Mouse (Mus musculus) mouse trophoblast stem cell (cell line): Measurements from ENCODE around the gene Igdcc4.

Experiments
- in situ Hi-C, 2 experiments: fragments of 300-500 bp; cut with MseI, MboI; formaldehyde crosslinking; loops; 2 replicates in 1 of 2; 3 replicates in 1 of 2; pipeline ENCODE4 v1.15.1; 2025

Gene Igdcc4

DNA sequence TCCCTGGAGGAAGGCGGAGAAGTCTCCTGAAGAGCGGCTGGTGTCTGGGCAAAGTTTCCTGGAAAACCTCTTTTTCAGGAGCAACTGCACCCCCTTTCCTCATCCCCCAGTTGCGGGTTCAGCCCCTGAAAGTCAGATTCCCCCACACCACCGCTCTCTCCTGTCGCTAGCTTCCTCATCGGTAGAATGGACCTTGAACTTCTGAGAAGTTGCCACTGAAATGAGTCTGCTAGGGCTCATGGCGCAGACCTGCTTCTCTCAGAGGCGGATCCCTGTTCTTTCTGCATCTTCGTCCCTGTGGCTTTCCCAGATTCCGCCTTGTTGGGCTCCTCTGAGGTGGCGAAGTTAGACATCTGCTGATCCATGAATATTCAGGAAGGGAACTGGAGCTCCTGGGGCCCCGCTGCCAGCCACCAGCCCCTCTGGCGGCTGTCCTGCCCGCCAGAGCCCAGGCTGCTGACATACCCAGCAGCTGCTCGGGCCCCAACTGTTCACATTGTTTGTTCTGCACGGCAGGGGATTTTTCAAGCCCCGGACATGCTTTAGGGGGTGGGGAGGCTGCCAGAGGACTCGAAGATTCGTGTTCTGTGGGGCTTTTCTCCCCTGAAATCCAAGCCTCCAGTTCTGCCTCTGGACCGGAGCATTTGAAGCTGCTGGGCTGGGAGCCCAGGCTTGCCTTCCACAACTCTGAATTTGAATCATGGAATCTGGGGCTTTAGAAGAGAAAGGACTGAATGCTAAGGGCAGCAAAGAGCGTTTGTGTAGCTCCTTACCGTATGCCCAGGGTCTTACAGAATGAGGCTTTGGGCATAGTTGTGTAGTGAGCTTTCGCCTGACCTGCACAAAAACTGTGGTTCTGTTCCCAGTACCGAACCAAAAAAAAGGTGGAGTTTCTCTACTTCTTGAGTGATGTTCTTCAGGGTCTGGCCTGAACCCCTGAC, 8.1 kb downstream of the Igdcc4 start:
- in situ Hi-C loops = no loop called here

DNA sequence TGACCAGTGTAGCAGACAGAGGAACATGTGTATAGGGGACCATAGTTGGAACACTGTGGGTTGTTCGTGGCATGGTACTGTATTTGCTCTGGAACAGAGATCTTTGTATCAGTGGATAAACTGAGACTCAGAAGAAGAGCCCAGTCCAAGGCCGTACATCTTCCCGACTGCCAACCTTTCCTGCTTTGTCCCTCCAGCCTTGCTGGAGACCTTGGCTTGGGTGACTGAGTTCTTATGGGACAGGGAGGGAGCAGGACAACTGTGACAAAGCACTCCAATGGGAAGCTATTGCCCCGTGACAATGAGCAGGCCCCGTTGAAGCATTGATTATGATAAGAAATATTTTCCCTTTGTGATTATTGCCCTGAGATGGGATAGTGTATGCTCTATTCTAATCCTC, 10.4 kb downstream of the Igdcc4 start:
- in situ Hi-C loops = no loop called here

DNA sequence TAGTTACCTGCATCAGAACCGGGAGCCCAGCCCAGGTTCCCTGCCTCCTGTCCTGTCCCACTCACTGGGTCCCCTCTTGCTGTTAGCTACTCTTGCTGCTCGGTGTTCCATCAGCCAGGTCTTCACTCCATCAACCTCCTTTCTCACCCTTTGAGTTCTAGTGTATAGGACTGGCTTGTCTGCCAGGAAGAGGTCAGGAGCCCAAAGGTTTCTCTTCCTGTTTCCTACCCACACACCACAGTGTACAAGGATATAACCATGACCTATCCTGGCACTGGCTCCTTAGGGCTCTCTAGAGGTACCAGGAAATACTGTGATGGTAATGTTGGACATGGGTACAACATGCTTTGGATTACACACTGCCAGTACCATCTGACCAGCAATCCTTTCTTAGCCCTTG, 12.4 kb downstream of the Igdcc4 start:
- in situ Hi-C loops = no loop called here

DNA sequence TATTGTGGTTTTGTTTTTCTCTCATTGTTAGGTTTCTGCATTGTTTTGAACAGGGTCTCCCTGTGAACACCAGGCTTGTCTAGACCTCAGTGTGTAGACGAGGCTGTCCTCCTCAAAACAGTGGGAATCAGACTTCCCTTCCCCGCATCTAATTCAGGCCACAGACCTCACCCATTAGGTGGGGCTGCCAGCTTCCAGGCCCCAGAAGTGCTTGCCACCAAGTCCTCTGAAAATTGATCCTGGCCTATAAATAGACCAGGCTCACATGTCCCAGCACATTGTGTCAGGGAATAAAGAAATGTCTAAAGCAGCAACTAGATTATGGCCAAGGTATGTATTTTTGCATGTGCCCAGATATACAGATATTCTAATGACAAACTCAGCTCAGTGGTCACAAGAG, 14.6 kb downstream of the Igdcc4 start:
- in situ Hi-C loops = no loop called here

DNA sequence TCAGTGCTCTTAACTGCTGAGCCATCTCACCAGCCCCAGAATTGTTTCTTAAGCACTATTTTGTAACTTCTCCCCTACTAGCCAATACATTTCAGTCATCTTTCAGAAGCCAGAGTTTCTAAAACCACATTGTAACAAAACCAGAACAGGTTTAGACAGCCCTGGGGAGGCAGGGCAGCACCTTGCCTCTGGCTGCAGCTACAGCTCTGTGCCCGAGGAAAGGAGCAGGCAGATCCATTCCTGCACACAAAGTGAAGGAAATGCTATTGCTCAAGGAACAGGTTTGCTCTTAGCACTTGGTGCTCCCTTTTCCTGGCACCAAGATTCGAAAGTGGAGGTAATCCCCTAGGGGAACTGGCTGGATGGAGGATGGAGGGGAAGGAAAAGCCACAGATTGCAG, 16.2 kb downstream of the Igdcc4 start:
- in situ Hi-C loops = no loop called here

DNA sequence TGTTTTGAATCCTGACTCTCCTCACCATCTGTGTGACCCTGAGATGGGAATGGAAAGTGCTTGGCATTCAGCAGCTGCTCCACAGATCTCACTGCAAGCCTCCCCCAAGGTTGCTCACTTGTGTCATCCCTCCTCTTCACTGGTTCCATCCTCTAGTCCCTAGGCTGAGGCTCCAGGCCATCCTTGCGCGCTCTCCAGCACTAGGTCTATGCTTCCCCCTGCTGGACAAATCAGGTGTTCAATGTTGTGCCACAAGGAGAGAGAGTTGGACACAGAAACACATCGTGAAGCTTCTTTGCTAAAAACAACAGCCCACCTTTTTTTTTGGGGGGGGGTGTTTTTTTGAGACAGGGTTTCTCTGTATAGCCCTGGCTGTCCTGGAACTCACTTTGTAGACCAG, 19.6 kb downstream of the Igdcc4 start:
- in situ Hi-C loops = no loop called here

DNA sequence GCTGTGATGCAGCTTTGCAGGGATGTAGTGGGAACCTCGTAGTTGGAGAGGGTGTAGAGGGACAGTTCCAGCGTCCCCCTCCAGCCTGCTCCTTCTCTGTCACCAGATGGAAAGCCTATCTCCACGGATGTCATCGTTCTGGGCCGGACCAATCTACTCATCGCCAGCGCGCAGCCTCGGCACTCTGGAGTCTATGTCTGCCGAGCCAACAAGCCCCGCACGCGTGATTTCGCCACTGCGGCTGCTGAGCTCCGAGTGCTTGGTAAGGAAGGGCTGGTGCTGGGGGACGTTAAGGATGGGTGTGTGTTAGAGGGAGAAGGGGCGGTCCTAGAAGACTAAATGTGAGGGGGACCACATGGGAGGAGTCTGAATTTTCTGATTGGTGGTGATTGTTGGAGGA, 21.3 kb downstream of the Igdcc4 start:
- in situ Hi-C loops = no loop called here

DNA sequence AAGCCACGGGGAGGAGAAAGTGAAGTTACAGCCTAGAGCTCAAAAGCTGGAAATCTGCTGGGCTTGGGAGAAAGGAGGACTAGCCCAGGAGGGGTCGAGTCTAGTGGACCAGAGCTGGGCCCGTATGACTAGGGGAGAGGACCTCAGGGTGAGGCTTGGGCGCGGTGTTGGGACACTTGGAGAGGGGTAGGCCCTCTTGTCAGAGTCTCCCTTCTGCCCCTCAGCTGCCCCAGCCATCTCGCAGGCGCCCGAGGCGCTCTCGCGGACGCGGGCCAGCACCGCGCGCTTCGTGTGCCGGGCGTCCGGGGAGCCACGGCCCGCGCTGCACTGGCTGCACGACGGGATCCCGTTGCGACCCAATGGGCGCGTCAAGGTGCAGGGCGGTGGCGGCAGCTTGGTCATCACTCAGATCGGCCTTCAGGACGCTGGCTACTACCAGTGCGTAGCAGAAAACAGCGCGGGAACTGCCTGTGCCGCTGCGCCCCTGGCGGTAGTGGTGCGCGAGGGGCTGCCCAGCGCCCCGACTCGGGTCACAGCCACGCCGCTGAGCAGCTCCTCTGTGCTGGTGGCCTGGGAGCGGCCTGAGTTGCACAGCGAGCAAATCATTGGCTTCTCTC, 22.4 kb downstream of the Igdcc4 start:
- in situ Hi-C loops = no loop called here

DNA sequence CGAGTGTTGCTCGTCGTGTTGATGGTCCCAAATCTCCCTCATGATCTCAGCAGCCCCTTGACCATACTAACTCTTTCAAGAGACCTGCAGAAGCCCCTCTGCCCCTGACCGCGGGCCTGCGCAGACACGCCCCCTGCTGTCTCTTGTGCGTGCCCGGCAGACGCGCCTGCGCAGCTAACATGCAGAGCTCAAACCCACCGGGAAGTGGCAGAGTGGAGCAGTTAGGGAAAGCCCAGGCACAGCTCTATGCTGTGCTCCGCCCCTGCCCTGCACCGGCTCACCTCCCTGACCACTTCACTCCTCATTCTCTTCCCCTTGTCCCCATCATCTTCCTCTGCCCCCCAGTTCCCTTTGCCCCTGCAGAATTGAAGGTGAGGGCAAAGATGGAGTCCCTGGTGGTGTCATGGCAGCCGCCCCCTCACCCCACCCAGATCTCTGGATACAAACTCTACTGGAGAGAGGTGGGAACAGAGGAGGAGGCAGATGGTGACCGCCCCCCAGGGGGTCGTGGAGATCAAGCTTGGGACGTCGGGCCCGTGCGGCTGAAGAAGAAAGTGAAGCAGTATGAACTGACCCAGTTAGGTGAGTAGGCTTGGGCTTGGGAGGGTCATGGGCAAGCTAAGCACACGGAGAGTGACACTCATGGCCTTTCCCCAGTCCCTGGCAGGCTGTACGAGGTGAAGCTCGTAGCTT, 27.0 kb downstream of the Igdcc4 start:
- in situ Hi-C loops = no loop called here

DNA sequence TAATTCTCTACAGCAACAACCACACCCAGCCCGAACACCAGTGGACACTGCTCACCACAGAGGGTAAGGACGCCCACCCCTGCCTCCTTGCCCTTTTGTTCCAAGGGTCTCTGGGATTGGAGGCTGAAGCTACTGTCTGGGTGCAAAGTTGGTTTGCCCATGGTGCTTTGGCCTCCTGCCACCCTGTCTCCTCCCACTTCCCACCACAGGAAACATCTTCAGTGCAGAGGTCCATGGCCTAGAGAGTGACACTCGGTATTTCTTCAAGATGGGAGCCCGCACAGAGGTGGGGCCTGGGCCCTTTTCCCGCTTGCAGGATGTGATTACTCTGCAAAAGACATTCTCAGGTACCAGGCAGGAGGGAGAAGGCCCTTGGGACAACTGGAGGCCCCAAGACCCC, 30.4 kb downstream of the Igdcc4 start:
- in situ Hi-C loops = loop anchor here in 1 of 2 experiments (10.0 kb wide), 1 partner anchor 53 kb away; no protein-coding TSS in a partner anchor

DNA sequence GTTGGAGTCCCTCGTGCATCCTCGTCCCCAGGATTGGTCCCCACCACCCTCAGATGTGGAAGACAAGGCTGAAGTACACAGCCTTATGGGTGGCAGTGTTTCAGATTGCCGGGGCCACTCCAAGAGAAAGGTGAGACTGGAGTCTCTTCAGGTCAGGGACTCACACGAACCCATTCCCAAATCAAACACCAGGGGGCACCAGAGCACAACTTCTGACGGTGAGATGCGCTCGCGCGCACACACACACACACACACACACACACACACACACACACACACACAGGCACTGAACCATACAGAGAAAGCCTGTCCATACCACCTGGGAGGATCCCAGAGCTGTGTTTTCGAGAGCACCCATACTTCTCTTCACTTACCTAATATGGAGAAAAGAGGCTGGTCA, 32.5 kb downstream of the Igdcc4 start:
- in situ Hi-C loops = loop anchor here in 1 of 2 experiments (10.0 kb wide), 1 partner anchor 51 kb away; no protein-coding TSS in a partner anchor

DNA sequence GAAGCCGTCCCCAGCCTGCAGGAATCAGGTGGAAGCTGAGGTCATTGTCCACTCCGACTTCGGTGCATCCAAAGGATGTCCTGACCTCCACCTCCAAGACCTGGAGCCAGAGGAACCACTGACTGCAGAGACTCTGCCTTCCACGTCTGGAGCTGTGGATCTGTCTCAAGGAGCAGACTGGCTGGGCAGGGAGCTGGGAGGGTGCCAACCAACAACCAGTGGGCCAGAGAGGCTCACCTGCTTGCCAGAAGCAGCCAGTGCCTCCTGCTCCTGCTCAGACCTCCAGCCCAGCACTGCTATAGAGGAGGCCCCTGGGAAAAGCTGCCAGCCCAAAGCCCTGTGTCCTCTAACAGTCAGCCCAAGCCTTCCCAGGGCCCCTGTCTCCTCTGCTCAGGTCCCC, 33.8 kb downstream of the Igdcc4 start:
- in situ Hi-C loops = loop anchor here (5.0 to 10.0 kb wide), 2 partner anchors 50 to 52 kb away; no protein-coding TSS in a partner anchor

DNA sequence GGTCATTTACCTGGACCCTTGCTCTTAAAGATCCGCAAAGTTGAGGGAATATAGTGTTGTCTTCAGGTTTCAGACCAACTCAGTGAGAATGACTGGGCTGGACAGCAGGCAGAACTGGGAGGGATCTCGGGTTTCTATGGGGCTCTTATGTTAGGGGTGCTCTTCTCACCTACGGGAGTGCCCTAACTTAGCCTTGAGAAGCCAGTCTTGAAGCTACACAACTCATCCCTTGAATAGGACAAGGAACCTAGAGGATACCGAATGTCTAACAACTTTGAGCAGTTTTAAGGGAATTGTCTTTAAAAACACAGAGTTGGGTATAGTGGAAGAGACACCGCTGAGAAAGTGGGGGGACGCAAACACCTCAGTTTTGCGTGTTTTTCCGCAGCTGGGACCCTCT, 39.2 kb downstream of the Igdcc4 start:
- in situ Hi-C loops = no loop called here

DNA sequence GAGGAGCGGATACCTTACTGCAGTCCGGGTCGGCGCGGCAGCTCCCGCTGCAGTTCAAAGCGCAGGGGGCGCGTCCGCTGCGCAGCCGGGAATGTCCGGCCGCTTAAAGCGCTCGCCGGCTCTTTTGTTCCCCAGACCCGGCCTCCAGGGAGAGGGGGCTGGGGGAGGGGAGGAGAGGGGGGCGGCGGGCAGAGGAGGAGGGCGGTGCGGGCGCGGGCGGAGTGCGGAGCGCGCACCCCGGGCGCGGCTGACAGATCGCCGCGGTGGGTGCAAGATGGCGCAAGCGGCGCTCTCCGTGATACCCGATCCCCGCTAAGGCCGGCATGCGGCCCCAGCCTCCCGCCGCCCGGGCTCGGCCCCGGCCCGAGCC, 39.6 kb downstream of the Igdcc4 start, which contains the start of gene Igdcc3:
TSS of gene Igdcc3 (plus strand) at position 254 of the 370 bp plus-strand sequence.
- in situ Hi-C loops = no loop called here

DNA sequence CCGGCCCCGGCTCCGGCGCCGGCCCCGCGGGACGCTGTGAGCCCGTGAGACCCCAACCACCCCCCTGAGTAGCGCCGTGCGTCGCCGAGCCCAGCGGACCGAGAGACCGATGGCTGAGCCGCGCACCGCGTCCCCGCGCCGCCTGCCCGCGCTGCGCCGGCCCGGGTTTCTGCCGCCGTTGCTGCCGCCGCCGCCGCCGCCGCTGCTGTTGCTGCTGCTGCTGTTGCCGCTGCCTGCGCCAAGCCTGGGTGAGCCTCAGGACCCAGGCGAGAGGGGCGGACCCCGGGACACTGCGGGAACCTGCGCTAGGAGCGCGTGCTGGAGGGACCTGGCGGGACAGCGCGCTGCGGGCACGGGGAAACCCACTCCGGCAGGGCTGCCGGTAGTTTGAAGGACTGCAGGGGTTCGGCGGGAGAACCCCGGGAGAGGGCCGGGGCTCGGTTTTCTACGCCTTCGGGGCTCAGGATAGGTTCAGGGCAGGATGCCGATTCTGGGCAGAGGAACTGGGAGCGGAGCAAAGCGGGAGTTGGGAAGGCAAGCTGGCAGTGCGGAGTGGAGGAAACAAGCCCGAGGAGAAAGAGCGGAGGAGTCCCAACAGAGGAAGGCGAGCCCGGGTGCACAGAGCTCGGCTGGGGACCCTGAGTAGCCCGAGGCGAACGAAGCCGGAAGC, 40.2 kb downstream of the Igdcc4 start:
- in situ Hi-C loops = no loop called here

DNA sequence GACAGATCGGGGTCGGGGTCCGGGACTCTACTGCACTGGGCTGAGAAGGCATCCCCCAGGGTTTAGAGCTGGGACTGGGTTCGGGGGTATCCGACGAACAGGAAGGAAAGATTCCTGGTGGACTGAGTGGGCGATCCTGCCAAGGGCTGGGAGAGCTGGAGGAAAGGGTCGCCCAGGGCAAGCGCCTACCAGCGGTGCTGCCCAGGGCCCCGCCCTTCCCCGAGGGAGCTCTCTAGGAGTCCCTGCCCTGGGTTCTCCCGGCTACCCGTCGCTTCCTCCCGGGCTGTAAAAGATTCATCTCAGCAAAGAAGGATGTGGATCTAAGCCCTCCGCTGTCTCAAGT, 40.7 kb downstream of the Igdcc4 start:
- in situ Hi-C loops = no loop called here

DNA sequence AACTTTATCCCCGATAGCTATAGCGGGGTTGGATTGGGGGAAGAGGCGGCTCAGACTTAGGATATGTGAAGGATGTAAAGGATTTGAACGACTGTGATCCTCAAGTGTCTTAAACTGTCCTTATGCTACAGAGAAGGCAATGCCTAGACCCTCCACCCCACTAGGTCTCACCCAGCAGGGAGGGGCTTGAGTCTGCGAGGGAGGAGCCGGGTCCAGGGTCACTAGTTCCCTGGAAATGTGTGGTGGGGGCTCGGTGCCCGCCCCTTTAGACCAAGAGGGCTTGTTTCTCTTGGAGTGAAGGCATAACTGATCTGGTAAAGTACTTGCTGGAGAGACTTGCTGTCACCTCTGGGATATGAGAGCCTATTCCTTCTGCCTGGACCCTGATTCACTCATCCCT, 41.1 kb downstream of the Igdcc4 start:
- in situ Hi-C loops = no loop called here

DNA sequence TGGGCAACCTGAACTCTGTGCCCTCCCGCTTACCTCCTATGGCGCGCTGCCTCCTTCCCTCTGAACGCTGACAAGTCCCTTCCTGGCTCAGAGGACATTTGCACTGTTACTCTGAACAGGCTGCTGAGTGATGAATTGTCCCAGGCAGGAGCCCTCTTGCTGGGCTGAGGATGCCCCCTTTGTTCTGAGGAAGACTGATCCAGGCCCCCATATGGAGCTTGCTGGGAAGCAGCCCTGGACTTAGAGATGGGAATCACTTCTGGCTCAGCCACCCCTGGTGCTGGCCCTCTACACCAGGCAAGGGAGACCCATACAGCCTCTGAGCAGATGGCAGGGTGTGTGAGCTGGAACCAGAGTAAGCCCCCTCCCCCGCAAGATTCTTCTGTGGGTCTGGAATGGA, 44.7 kb downstream of the Igdcc4 start:
- in situ Hi-C loops = no loop called here

DNA sequence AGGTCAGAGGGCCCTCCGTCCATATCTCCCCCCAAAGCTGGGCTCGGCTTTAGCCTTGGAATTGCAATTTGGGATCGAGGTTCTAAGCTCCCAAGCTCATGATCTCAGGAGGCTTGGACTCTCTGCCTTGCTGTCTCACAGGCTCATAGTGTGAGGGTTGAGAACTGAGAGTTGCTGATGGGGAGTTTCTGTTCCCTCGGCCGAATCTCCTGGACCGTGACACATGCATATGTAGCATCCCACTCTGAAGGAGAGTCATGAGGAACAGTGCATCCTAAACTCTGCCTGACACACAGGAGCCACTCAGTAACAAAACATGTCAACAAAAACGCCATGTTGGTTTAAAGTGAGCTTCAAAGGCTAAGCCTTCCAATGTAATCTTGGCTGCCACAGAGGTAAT, 47.2 kb downstream of the Igdcc4 start:
- in situ Hi-C loops = no loop called here

DNA sequence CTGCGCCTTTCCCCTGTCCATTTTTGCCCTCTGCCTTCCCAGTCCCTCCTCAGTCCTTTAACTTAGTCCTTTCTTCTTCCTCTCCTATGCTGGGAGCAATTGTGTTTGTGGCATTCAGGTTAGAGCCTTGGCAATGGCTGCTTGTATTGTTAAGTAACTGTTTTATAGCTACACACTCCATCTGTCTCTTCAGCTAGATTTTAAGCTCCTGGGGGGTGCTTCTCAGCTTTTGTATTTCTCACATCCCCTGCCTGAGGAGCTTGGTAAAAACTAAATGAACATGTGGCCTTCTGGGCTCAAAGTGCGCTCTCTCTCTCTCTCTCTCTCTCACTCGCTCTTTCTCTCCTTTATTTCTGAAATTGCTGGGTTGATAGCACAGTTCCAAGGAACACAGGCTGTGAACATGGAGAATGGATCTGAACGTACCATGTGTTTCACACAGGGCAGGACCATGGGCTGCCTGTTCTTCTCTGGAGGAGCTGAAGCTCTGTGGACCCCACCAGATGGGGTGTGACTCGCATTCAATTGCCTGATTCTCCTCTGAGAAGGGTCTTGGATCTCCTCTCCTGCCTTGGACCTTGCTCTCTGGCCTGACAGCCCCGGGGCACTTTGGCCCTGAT, 51.5 kb downstream of the Igdcc4 start:
- in situ Hi-C loops = no loop called here

DNA sequence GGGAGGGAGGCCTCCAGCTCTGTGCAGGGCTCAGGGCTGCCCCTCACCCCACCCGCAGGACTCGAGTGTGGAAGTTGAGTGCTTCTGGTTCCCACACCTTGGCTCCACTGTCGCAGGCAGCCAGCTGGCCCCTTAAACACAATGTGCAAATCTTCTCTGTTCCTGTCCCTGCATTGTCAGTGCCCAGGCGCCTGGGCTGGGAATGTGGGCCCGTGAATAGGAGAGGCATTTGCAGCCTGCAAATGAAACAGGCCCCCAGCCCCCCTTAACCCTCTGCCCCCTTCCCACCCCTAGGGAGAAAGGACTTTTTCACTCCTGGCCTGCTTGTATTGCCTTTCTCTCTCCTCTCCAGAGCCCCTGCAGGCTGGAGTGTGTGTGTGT, 52.0 kb downstream of the Igdcc4 start:
- in situ Hi-C loops = no loop called here
